Mouse (Mus musculus) limb, embryonic 14.5 days (tissue): ENCODE data around the gene Rps6kb1. TPM values are rescaled to one million over a fixed set of nuclear protein-coding genes. Genes with fewer than 3 reads are reported as not detected.
A peak's percentile ranks its signal among the peaks of the same experiment; 100 is the strongest.

Experiments used
- ATAC-seq: fragments of 200-750 bp; cut with Nextera tagmentation; 2 replicates; pipeline ENCODE4 v1.8.0; 2017; ENCODE audit warnings: low read depth, moderate number of reproducible peaks, moderate TSS enrichment; ENCODE audit not compliant: low FRiP score
- DNase-seq: peaks from one replicate; pipeline ENCODE4 v3.0.0-alpha.2; 2015; ENCODE audit warnings: low spot score
- H3K27ac ChIP-seq: fragments of 300-500 bp; sonication (generic); replicated peaks from 2 replicates; pipeline ENCODE4 v1.5.1; 2014; ENCODE audit warnings: low read depth, mild to moderate bottlenecking, low read length, moderate library complexity, mixed read lengths
- H3K27me3 ChIP-seq: fragments of 300-500 bp; sonication (generic); 2 replicates; pipeline ENCODE4 v1.6.1; 2014; ENCODE audit warnings: low read length, mixed read lengths; ENCODE audit not compliant: control insufficient read depth, insufficient read depth
- H3K36me3 ChIP-seq: fragments of 300-500 bp; sonication (generic); 2 replicates; pipeline ENCODE4 v1.6.1; 2014; ENCODE audit warnings: mild to moderate bottlenecking, low read length, moderate library complexity, mixed read lengths; ENCODE audit not compliant: control insufficient read depth, insufficient read depth
- H3K4me1 ChIP-seq: fragments of 300-500 bp; sonication (generic); 2 replicates; pipeline ENCODE4 v1.6.1; 2014; ENCODE audit warnings: antibody characterized with exemption, low read length, mixed read lengths; ENCODE audit not compliant: control insufficient read depth, insufficient read depth
- H3K4me2 ChIP-seq: fragments of 300-500 bp; sonication (generic); replicated peaks from 2 replicates; pipeline ENCODE4 v1.6.1; 2014; ENCODE audit warnings: low read depth, mild to moderate bottlenecking, low read length, moderate library complexity; ENCODE audit not compliant: severe bottlenecking
- H3K4me3 ChIP-seq: fragments of 300-500 bp; sonication (generic); replicated peaks from 2 replicates; pipeline ENCODE4 v1.5.1; 2014; ENCODE audit warnings: low read length
- H3K9ac ChIP-seq: fragments of 300-500 bp; sonication (generic); 2 replicates; pipeline ENCODE4 v1.6.1; 2014; ENCODE audit warnings: mild to moderate bottlenecking, low read depth, low read length, moderate library complexity; ENCODE audit not compliant: severe bottlenecking
- H3K9me3 ChIP-seq: fragments of 300-500 bp; sonication (generic); 2 replicates; pipeline ENCODE4 v1.6.1; 2016; ENCODE audit warnings: low read length; ENCODE audit not compliant: control insufficient read depth
- POLR2A ChIP-seq: fragments of 200-500 bp; IDR thresholded peaks from 2 replicates; pipeline ENCODE4 v1.8.0; 2012; ENCODE audit warnings: inconsistent platforms, mild to moderate bottlenecking, moderate library complexity, borderline replicate concordance; ENCODE audit not compliant: insufficient read depth, insufficient read length; ENCODE audit errors: extremely low read depth
- WGBS: fragments of 180-500 bp; shearing (Covaris S2); extraction: QIAGEN DNeasy Blood & Tissue Kit; methylation state at CpG from one replicate; pipeline ENCODE4 v1.1.7; 2014; 5-methylcytosine and 5-hydroxymethylcytosine counted together
- polyA plus RNA-seq, 2 experiments: library from polyadenylated mRNA; depleted of rRNA in 1 of 2; stranded (reverse) in 1 of 2; unstranded in 1 of 2; fragments of >200 nt; fragmentation: Nextera tagmentation in 1 of 2; extraction: Ambion mirVana in 1 of 2; gene quantifications; 2 replicates each; pipeline versions ENCODE4 v1.2.1 to v1.2.3; 2012 to 2014

Gene Rps6kb1
- polyA plus RNA-seq (2012; rRNA removed), result 26.6 and 33.5 TPM in 2 replicates
- 59.4 and 73.1 TPM in 2 replicates for polyA plus RNA-seq (2014; fragmentation: Nextera tagmentation; extraction: Ambion mirVana)

DNA sequence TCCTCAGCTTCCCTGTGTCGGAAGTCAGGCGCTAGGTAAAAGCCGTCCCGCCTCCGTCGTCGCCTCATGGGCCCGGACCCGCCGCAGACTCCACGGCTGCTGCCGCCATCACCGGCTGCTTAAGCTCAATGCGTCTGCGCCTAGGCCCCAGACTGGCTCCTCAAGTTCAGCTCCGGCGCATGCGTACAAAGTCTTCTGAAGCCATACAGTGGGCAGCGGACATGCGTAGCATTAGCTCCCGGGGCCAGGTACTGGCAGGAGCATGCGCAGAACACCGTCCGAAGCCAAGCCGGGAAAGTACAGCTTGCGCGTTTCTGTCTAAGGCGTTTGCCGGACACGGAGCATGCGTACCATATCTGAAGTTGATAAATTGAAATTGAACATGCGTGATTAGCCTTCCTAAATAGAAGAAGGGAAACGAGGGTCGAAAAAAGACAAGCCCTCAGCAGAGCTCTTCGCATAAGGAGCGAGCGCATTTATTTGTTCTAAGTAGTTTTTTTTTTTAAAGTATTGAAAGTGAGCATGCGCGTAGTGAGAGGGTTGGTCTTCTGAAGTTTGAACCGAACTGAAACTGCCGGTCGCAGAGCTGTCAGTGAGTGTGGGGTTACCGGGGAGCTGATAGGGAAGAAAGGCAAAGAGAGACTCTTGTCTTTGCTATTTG, at the start of gene Rps6kb1, which contains the start of gene Tubd1:
Rps6kb1 (minus strand) TSS at position 167 of the 661 bp plus-strand sequence.
Tubd1 (plus strand) TSS at position 353 of the 661 bp plus-strand sequence.
- ATAC-seq, result peak; percentile 97
- TF ChIP-seq POLR2A, result peak; percentile 98

DNA sequence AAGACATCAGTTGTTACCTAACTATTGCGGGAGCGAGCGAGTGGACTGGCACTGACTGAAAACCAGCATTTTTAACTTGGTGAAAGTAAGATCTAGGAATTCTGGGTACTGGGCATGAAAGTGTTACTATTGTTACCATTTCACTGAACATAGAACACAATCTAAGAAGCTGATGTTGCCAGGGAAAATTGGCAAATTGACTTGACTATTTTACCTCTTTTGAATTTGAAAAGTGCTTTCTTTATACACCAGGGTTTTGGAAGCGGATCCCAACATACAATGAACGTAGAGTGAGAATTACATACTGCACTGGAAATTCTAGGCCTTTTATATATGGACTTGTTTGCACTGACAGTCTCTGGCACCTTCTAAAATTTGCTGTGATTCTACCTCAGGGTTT, 48.8 kb upstream of the Rps6kb1 start:
- no peak overlapping the region for H3K4me3 ChIP-seq
- WGBS, result 93% methylated on average over 5 of the region's 5 CpGs
- no peaks in the 10 kb centered on the region for H3K27me3 ChIP-seq
- H3K9me3 ChIP-seq, result no peaks in the 10 kb centered on the region
- DNase-seq (no peak), ATAC-seq (no peak)
- no peak overlapping the region for H3K9ac ChIP-seq
- 0 out of 2 replicates have a peak, but pooled peaks cover 3% of the 10 kb centered on the region for H3K36me3 ChIP-seq
- H3K4me2 ChIP-seq, result no peak overlapping the region
- TF ChIP-seq POLR2A, result no peak
- H3K27ac ChIP-seq, result no peak overlapping the region
- no peaks in the 10 kb centered on the region for H3K4me1 ChIP-seq

More for the DNA sequence above, at the start of gene Rps6kb1, which contains the start of gene Tubd1:
- under 1% methylated on average over 43 of the region's 43 CpGs for WGBS
- Histone ChIP-seq H3K9ac (peak within 1 kb of the TSS; percentile 95), H3K9me3 (no peaks in the 10 kb centered on the region), H3K4me2 (peak within 1 kb of the TSS; percentile 73), H3K4me3 (peak within 1 kb of the TSS; percentile 94), H3K4me1 (peaks cover 6% of the 10 kb centered on the region), H3K27me3 (no peaks in the 10 kb centered on the region), H3K36me3 (peaks cover 6% of the 10 kb centered on the region; the same call in 1 of the 2 replicates), H3K27ac (peak within 1 kb of the TSS; percentile 88)
- peak; percentile 99 for DNase-seq

DNA sequence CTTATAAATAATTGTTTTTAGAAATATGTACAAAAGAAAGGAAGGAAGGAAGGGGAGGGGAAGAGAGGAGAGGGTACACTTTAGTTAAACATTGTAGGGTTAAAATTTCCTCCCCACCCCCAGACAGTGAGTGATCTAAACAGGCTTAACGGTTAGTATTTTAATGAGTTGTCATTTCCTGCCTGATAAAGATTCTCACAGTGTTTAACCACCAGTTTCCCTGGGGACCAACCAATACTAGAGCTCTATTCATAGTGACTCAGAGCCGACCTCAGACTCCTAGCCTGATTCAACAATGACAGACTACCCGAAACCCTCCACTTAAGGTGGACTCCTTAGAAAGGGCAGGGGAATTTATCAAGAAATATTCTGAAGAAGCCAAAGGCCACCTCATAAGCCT, 48.4 kb upstream of the Rps6kb1 start:
- H3K9ac ChIP-seq, result no peak overlapping the region
- no peak overlapping the region for H3K4me3 ChIP-seq
- DNase-seq (peak; percentile 37), ATAC-seq (no peak)
- no peaks in the 10 kb centered on the region for H3K9me3 ChIP-seq
- H3K27ac ChIP-seq, result no peak overlapping the region
- H3K4me1 ChIP-seq, result peaks cover 1% of the 10 kb centered on the region; the same call in 1 of the 2 replicates
- no peak overlapping the region for H3K4me2 ChIP-seq
- WGBS, result 25% methylated on average over 3 of the region's 3 CpGs
- no peak for TF ChIP-seq POLR2A
- 0 out of 2 replicates have a peak, but pooled peaks cover 3% of the 10 kb centered on the region for H3K36me3 ChIP-seq
- H3K27me3 ChIP-seq, result no peaks in the 10 kb centered on the region

GRCm38 (mm10) chr11:86591931-86592616, 47.5 kb upstream of the Rps6kb1 start:
- no peak for DNase-seq
- TF ChIP-seq POLR2A, result no peak
- Histone ChIP-seq H3K4me1 (peaks cover 10% of the 10 kb centered on the region), H3K27ac (no peak overlapping the region), H3K27me3 (no peaks in the 10 kb centered on the region), H3K4me3 (no peak overlapping the region), H3K36me3 (0 out of 2 replicates have a peak, but pooled peaks cover 3% of the 10 kb centered on the region), H3K9me3 (no peaks in the 10 kb centered on the region), H3K4me2 (no peak overlapping the region), H3K9ac (no peak overlapping the region)
- WGBS, result 82% methylated on average over 2 of the region's 2 CpGs
- no peak for ATAC-seq

DNA sequence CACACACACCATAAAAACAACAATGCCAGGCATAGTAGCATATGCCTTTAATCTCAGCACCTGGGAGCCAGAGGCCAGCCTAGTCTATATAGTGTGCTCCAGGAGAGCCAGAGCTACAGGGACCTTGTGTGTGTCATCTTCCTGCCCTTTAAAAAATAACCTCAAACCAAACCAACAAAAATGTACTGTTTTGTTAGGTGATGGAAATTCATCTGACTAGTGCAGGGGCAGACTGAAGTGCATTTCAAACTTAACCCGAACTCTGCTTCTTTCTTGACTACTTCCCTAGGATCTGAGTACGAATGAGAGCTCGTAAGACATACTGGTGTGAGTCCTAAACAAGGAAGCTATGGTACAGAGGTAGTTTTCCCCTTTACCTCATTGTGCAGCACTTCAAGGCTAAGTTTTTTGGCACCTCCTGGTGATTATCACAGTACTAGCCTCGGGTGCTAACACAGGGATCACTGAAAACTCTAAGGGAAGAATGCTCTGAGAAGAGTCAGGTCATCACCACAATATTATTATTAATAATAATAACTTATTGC, 46.8 kb upstream of the Rps6kb1 start:
- Histone ChIP-seq H3K4me3 (no peak overlapping the region), H3K4me1 (peaks cover 15% of the 10 kb centered on the region), H3K27ac (no peak overlapping the region), H3K36me3 (0 out of 2 replicates have a peak, but pooled peaks cover 3% of the 10 kb centered on the region), H3K27me3 (no peaks in the 10 kb centered on the region), H3K4me2 (no peak overlapping the region), H3K9ac (no peak overlapping the region), H3K9me3 (no peaks in the 10 kb centered on the region)
- DNase-seq (no peak), ATAC-seq (no peak)
- TF ChIP-seq POLR2A, result no peak
- WGBS, result 80% methylated on average over 4 of the region's 4 CpGs
